Mouse (Mus musculus): ENCODE results near the gene Thop1.
A peak's percentile ranks its signal among the peaks of the same experiment; 100 is the strongest.
"Not testable (repeated sequence)": the region's sequence is repeated elsewhere in the genome, so short reads cannot be mapped to it uniquely, and the experiment has no call there.

The Thop1 gene

DNA sequence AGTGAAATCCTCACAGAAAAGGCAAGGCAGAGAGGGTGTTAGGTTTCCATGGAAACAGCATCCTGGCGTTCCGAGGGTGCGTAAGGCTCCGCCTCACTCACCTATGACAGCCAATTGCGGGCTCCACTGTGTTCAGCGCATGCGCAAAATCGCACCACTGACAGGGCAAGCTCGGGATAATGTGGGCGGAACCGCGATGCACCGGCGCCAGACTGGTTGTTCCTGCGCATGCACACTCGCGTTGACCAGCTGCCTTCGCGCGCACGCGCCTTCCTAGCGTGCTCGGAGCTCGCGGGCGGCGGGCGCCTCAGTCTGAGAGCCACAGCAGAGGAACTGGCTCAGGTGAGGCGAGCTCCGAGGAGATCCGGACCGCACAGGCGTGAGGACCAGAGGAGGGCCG is at the start of gene Thop1:
Gene Thop1, plus strand, starts transcription at position 200 of the 400 bp plus-strand sequence.
- peak; percentile 100 for DNase-seq (ENCODE audit: low read depth)

DNA sequence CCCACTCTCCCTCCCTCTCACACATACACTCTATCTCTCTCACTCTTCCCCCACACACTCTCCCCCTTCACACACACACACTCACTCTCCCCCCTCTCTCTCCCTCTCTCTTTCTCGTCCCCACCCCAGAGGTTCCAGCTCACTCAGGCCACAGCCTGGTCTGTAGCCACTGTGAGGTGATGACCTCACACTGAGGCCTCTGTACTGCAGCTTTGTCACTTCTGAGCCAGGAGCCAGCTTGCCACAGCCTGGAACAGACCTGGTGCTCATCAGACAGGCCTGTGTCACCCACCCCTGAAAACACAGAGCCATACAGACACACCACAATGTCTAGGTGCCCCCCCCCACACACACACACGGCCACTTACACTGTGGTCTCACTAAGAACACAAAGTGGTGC is 49.6 kb upstream of the Thop1 start:
- DNase-seq (ENCODE audit: low read depth) = peak; percentile 30

DNA sequence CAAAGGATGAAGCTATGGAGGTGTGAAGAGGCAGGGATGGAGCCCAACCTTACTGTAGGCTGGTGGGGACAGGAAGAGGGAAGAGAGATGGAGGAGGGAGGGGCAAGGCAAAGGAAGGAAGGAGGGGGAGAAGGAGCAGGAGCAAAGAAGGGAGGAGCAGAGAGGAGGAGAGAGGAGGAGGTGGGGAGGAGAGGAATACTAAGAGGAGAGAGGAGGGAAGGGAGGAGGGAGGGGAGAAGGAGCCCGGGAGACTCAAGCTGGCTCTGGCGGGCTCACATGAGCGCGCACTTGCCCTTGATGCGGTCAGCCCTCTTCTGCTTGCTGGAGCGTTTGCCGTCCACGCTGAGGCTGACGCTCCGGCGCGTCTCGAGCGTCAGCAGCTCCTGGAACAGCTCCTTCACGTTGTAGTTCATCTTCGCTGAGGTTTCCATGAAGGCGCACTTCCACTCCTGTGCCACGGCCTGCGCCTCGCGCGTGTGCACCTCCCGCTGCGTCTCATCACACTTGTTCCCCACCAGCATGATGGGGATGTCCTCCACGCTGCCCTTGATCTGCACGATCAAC is 48.2 kb upstream of the Thop1 start:
- no peak for DNase-seq (ENCODE audit: low read depth)

DNA sequence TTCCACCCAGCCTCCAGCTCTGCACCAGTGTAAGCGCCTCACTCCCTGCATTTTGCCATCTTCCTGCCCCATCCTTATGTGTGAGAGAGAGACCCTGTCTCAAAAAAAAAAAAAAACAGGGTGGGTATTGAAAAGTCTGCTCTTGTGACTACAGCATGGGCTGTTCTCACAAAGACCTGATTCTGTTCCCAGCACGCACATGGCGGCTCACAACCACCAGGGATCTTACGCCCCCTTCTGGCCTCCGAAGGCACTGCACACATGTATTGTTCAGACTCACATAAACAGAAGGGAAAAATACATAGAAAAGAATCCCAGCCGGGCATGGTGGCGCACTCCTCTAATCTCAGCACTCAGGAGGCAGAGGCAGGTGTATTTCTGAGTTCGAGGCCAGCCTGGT is 47.1 kb upstream of the Thop1 start:
- DNase-seq (ENCODE audit: low read depth) = peak; percentile 41

DNA sequence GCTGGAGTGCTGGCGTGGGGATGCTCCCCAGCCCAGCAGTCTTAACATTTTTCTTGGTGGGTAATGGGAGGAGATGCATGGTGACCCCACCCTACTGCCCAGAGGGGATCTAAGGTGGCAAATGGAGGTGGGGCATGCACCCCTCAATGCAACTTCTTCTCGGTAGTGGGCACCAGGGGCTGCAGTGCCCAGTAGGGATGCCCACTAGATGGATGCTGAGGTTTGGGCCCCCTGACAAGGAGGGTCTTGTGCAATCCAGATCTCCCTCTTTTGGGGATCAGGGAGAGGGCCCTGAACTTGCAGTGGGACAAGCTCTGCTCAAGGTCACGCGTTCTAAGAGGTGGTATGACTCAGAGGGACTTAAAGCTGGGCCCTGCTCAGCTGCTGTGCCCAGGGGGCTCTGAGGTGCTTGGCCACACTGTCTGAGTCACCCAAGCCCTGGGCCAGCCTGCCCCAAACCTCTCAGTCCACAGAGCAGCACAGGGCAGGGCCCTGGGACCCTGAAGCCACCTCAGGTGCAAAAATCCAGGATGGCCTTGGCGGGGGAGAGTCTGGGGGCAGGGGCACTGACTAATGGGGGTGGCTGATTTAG is 45.4 kb upstream of the Thop1 start:
- DNase-seq (ENCODE audit: low read depth) = no peak

DNA sequence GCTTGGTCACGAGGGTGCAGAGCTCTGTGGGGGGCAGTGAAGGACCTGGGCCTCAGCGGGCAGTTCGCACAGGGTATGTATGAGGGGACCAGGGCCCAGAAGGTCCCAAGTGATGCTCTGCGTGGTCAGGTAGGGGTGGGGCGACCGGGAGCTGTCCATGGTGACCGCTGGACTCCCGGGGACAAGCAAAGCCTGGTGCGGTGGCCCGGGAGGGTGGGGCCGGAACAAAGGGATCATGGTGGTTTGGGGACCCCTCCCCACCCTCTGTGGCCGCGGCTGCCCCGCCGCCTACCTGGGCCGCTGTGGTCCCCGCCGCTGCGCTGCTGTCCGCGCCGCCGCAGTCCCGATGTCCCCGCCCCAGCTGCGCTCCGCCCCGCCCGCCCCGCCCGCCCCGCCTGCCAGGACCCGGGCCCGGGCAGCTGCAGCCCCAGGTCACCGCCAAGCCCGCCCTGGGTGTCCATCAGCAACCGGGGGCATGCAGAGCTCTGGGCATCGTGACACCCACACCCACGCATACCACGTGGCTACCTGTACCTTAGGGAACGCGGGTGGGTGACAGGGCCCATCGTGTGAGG is 44.7 kb upstream of the Thop1 start:
- no peak for DNase-seq (ENCODE audit: low read depth)

DNA sequence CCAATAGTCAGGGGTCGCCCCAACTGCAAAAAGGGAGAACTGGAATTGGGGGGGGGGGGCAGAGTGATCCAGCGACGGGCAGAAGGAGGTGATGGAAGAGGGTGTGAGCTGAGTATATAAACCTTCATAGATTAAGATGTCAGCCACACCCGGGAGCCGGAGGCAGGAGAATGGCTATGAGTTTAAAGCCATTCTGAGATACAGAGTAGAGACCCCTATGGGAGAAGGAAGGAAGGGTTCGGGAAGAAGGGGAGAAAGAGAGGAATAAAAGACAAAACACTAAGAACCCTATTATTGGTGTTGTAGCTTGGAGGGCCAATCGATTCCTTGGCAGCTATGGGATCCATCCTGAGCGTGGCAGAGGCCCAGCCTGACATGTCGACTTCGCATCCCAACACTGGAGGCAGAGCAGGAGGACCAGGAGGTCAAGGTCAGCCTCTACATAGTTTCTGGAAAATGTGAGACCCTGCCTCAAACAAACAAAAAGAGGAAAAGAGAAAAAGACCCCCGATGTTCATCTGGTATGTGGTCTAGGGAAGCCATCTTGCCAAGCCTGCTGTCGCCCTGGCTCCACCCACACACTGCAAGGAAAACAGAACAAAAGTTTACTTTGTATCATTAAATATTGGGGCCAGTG is 44.1 kb upstream of the Thop1 start, which contains the start of gene Diras1:
Gene Diras1, minus strand, starts transcription at position 24 of the 637 bp plus-strand sequence.
- no peak for DNase-seq (ENCODE audit: low read depth)

DNA sequence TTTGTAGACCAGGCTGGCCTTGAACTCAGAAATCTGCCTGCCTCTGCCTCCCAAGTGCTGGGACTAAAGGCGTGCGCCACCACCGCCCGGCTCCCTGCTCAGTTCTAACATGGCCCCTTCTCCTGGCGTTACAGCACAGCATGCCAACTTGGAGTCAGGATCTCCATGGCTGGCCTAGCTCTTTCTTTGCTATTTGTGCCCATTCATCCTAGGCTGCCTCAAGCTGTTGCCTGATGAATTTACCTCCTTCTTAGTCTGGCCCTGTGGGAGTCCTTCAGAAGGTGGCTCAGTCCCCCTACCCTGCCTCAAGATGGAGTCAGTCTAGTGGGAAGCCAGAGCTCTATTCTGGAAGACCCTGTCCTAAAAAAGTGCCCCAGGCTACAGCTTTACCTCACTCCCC is 43.0 kb upstream of the Thop1 start:
- no peak for DNase-seq (ENCODE audit: low read depth)

DNA sequence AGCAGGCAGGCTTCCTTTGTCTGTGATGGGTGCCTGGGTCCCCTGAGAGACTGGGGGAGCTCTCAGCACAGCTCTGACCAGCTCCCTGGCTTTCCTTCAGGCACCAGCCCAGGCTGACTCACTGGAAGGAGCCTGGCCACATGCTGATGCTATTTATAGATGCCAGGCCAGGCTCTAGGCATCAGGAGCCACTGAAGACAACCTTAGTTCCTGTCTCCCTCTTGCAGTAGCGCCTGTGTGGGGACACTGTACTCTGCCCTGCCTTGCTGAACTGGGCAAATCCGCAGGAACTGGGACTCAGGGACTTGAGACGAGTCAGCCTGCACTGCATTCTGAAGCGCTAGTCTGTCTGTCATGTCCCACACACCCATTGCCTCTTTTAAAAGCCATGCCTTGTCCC is 42.5 kb upstream of the Thop1 start:
- DNase-seq (ENCODE audit: low read depth) = peak; percentile 93

DNA sequence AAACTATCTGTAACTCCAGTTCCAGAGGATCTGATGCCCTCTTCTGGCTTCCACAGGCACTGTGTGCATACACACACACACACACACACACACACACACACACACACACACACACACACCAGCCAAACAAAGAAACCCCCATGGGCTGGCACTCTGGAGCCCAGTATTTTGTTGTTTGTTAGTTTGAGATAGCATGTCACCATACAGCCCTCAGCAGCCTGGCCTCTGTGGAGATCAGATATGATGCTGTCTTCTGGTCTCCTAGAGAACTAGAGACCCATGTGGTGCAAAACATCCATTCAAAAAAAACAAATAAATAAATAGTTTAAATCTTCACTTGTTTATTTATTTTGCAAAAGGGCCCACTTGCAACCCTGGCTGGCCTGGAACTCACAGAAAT is 41.6 kb upstream of the Thop1 start:
- no peak for DNase-seq (ENCODE audit: low read depth)

DNA sequence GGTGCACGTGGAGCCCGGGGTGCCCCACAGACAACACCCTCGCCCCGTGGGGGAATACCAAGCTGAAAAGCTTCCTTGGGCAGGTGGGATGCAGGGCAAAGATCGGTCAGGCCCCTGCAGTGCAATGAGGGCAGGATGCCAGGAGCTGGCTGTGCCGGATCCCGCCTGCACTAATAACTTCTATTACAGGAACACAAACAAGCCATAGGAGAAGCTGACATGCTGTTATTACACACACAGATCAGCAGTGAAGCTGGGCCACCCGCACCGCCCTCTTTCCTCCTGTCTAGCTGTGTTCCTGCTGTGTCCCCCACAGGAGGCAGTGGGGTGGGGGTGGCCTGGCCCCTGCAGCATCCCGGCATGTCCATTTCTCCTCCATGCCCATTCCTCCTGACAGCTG is 40.8 kb upstream of the Thop1 start:
- DNase-seq (ENCODE audit: low read depth) = no peak

DNA sequence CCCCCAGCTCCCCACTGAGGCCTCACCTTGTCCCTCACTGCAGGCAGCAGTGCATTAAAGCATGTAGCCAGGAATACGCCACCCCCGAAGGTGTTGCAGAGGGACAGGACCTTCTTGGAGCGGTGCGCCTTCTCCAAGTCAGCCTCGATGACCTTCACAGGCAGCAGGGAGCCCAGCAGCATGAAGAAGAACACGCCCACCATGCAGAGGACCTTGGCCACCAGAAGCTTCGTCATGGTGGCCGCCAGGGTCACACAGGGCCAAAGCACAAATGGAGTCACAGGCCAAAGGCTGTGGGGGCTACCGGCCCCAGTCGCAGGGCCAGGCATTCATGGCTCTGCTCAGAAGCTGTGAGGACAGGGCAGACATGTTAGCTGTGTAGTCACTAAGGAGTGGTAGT is 36.2 kb upstream of the Thop1 start:
- no peak for DNase-seq (ENCODE audit: low read depth)

DNA sequence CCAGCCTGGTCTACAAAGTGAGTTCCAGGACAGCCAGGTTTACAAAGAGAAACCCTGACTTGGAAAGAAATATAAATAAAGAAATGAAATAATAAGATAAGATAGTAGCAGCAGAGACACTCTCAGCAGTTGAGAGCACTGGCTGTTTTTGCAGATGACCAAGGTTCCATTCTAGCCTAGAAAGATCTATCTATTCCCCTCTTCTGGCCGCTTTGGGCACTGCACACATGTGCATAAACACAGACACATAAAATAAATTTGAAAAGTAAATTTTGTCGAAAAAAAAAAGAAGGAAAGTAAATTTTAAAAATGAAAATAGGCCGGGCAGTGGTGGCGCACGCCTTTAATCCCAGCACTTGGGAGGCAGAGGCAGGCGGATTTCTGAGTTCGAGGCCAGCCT is 33.6 kb upstream of the Thop1 start:
- DNase-seq (ENCODE audit: low read depth) = peak; percentile 77

DNA sequence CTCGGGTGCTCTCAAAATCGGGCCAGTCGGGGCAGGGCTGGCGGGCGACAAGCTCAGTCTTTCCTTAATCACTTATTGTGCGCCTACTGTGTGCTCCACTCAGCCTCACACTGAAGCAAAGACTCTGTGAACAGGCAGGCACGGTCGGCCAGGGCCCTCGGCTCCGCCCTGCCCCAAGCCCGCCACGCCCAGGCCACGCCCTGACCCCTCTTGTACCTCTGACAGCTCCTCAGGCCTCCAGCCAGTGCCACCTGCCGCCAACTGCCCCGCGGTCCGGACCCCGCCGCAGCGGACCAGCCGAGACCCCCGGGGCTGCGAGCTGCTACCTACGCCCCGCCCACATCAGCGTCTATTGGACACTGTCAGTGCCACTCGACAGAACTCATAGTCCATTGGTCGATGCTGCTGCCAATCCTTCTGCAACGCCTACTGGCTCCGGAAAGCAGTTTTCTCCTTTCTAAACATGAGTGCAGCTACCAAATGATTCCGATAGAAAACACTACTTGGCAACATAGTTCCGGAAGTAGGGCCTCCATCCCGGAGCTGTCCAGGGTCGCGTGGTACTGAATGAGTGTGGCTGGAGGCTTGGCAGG is 32.8 kb upstream of the Thop1 start, which contains the start of gene Slc39a3:
Gene Slc39a3, minus strand, starts transcription at position 439 of the 593 bp plus-strand sequence.
- DNase-seq (ENCODE audit: low read depth) = peak; percentile 99

DNA sequence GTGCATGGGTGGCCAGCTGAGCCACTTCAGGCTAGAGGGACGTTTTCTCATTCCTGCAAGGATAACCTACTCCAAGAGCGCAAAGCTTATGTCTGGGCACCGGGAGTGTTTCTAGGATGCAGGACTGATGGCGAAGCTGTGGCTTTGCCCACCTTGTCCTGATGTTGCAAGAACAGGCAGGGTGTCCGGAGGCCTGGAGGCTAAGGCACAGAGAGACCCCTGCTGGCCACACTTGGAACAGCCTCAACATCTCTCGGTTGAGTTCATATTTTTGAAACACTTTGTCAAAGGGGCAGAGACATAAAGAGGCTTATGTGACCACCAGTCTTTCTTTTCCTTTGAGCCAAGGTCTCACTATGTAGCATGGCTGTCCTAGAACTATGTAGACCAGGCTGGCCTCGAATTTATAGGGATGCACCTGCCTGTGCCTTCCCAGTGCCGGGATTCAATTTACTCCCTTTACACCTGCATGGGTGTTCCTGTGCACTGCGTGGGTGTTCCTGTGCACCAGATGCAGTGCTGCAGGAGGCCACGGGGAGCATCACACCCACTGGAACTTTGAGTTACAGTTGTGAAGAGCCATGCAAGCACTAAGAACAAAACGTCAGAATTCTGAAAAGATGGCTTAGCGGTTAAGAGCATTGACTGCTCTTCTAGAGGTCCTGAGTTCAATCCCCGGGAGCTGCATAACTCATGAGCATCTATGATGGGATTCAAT is 28.2 kb upstream of the Thop1 start:
- DNase-seq (ENCODE audit: low read depth) = peak; percentile 89

DNA sequence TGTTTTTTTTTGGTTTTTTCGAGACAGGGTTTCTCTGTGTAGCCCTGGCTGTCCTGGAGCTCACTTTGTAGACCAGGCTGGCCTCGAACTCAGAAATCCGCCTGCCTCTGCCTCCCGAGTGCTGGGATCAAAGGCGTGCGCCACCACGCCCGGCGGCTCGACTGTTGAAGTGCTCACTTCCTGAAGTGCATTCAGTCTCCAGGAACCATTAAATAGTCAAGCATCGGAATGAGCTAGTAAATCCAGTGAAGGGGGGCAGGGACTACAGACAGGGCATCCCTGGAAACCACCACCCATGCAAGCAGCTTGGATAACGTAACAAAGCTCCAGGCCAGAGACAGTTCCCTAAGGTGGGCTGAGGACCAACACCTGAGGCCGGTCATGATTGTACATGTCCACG is 24.6 kb upstream of the Thop1 start:
- not testable (repeated sequence) for DNase-seq (ENCODE audit: low read depth)

DNA sequence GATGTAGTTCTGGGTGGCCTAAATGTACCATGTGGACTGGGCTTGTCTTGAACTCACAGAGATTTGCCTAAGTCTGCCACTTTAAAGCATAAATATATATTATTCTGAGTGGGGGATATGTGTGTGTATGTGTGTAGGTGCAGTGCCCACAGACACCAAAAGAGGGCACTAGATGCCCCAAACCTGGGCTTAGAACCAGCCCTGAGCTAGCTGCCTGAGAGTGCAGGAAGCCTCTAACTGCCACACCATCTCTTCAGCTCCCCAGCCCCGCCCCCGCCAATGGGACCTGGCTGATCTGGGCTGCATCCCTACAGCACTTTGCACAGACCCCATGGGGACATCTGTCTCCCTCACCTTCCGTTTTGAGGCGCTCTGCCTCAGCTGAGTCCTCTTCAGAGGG is 19.2 kb upstream of the Thop1 start:
- DNase-seq (ENCODE audit: low read depth) = peak; percentile 70

DNA sequence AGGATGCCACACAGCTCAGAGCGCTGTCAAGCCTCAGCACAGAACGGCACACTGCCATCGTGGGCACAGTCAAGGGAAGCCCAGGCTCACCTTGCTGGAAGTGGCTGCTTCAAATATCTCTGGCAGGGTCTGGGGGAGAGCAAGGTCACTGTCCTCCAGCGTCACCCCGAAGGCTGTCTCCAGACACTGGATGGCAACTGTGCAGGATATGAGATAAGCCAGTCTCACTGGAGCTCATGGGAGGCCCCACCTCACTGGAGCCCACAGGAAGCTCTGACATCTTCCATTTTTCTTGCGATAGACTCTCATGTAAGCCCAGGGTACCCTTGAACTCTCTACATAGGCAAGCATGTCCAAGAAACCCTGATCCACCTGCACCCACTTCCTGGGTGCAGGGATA is 18.7 kb upstream of the Thop1 start:
- no peak for DNase-seq (ENCODE audit: low read depth)

DNA sequence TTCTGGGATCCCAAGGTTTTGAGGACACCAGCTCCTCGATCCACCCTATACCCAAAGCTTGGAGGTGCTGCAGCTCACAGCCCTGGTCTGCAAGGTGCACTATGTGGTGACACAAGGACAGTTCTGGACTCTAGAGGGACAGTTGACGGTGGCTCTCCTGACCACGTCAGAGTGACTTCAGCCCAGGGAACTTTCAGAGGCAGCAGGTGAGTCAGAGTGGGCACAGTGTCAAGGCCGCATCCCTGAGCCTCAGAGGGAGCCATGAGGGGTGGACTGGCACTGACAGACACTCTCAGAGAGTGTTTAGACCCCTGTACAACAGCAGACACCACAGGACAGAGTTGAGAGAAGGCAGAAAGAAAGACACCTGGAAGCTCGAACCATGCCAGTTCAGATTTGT is 17.3 kb upstream of the Thop1 start:
- DNase-seq (ENCODE audit: low read depth) = no peak

DNA sequence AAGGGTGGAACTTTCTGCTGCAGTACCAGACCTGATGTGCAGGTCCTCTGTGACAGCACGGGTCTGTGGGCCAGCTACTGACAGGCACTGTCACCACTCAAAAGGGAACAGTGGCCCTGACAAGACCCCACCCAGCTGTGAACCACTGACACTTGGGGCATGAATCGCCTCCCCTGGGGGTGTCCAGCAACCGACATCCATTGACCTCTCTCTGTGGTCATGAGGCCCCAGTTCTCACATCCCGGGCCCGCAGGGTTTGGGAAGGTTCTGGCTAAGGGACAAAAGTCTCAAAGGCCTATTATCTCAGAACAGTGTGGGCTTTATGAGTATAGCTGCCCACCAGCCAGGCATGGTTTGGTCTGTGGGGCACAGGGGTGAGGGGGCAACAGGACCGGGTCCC is 14.7 kb upstream of the Thop1 start:
- DNase-seq (ENCODE audit: low read depth) = no peak

DNA sequence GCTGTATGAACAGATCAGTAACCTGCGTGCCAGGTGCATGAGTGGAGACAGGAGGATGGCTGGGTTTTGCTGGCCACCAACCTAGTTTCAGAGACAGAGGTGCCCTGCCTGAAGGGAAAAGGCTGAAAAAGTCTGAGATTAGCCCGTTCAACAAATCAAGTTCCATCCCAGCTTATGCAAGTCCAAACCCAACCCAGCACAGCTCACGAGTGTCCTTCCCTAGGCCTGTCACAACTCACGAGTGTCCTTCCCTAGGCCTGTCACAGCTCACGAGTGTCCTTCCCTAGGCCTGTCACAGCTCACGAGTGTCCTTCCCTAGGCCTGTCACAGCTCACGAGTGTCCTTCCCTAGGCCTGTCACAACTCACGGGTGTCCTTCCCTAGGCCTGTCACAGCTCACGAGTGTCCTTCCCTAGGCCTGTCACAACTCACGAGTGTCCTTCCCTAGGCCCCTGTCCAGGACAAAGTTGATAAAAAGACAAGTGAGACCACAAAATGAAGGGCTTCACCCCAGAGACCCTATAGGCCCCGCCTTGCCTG is 14.0 kb upstream of the Thop1 start:
- DNase-seq (ENCODE audit: low read depth) = not testable (repeated sequence)

All from NIH3T3 (cell line).